Mouse (Mus musculus) heart, postnatal 0 days (tissue): ENCODE measurements at regions not wholly inside any gene's neighbourhood (a gene's known extent, or its start where the extent isn't known, plus 50 kb on each side); places are given as distances from the start of the nearest gene placed in this dataset.

Source experiments
- CTCF ChIP-seq: IDR thresholded peaks from 2 replicates; pipeline ENCODE4 v1.5.1; 2016; ENCODE audit warnings: antibody characterized with exemption, control low read depth, low read depth
- EP300 ChIP-seq: IDR thresholded peaks from 2 replicates; pipeline ENCODE4 v1.6.1; 2016; ENCODE audit warnings: antibody characterized with exemption, low read depth

DNA sequence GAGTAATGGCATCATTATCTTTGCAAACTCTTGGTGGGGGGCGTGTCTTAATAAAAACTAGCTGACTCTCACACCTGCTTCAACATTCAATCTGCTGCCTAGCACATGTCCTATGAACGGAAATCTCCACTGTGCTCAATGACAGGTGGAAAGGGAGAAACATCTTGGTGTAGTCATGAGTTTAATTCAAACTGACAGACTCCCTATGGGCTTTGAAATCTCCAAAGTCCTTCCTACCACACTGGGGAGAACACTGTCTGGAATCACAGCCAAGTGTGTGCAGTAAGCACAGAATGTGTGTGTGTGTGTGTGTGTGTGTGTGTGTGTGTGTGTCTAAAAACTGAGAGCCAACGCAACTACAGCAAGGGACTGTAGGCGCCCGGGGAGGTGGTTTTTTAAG, 179.5 kb upstream of the Hnrnpa3 start:
- TF ChIP-seq CTCF: no peak
- no peak for TF ChIP-seq EP300
